In genomic region chr9:35108066-35108465, GRCm38 (mm10) we compare ENCODE assay signal across 16 mouse cellular contexts. TPM values are rescaled to one million over a fixed set of nuclear protein-coding genes. Genes with fewer than 3 reads are reported as not detected.
DNase-seq lines count a peak whose midpoint lies in the region; ATAC-seq and TF ChIP-seq lines count a peak whose summit lies in the region.
"Had no signal": no experiment of that assay in that cellular context is flagged by ENCODE, and none has a peak within 500 bp of the region (broad histone marks: within the 10 kb centered on the region; RNA-seq: fewer than 3 reads in every experiment).

No protein-coding gene starts in this region.

- no peak for ATAC-seq in embryonic facial prominence, embryonic 13.5 days (ENCODE audit: insufficient number of reproducible peaks, insufficient read depth, low FRiP score, low TSS enrichment, low read depth)
- ATAC-seq in inflammation-experienced regulatory T-cells, adult 6 months = no peak

- no peaks in the 10 kb centered on the region for H3K36me3 ChIP-seq in embryonic facial prominence, embryonic 13.5 days
- H3K36me3 ChIP-seq: embryonic facial prominence, embryonic 15.5 days; midbrain, embryonic 12.5 days; neural tube, embryonic 13.5 days; stomach, embryonic 15.5 days had no signal

- WGBS in embryonic facial prominence, embryonic 13.5 days = 75% methylated on average over 3 of the region's 3 CpGs

- DNase-seq in cerebellum, adult 9-10 months = peak; percentile 61
- DNase-seq in cerebellum, postnatal 14 days = no peak
- DNase-seq in layer of hippocampus, adult 2 months (ENCODE audit: low spot score in 2 of 2) = no peak
- no peak for DNase-seq in layer of hippocampus, postnatal 36 days
- peak; percentile 74 for DNase-seq in cerebellum, adult 9-11 months
- DNase-seq in urinary bladder, postnatal 25 days (ENCODE audit: low spot score) = no peak
- DNase-seq: adrenal gland, adult 8-10 months; B cell, adult 2 months; kidney, postnatal 14 days had no signal

- H3K4me1 ChIP-seq in embryonic facial prominence, embryonic 13.5 days = peaks cover 71% of the 10 kb centered on the region

- H3K4me2 ChIP-seq in embryonic facial prominence, embryonic 13.5 days = no peak overlapping the region
- H3K4me2 ChIP-seq: embryonic facial prominence, embryonic 15.5 days; heart, embryonic 11.5 days; midbrain, embryonic 12.5 days; neural tube, embryonic 13.5 days; stomach, embryonic 15.5 days had no signal

- TF ChIP-seq CTCF in layer of hippocampus, adult 2 months (conservative IDR thresholded peaks at IDR 0.05) = no peak

- peak overlapping the region; percentile 94 for H3K27ac ChIP-seq in layer of hippocampus, adult 2 months
- H3K27ac ChIP-seq in embryonic facial prominence, embryonic 13.5 days = 0 out of 2 replicates have a peak overlapping the region, but pooled peaks have one; percentile 92
- H3K27ac ChIP-seq: midbrain, embryonic 12.5 days; neural tube, embryonic 13.5 days had no signal

- no peaks in the 10 kb centered on the region for H3K9me3 ChIP-seq in embryonic facial prominence, embryonic 13.5 days
- H3K9me3 ChIP-seq: embryonic facial prominence, embryonic 15.5 days; midbrain, embryonic 12.5 days; neural tube, embryonic 13.5 days; stomach, embryonic 15.5 days had no signal

- H3K9ac ChIP-seq in embryonic facial prominence, embryonic 13.5 days = no peak overlapping the region
- H3K9ac ChIP-seq: embryonic facial prominence, embryonic 15.5 days; midbrain, embryonic 12.5 days; neural tube, embryonic 13.5 days; stomach, embryonic 15.5 days had no signal

- H3K27me3 ChIP-seq in embryonic facial prominence, embryonic 13.5 days = no peaks in the 10 kb centered on the region
- H3K27me3 ChIP-seq: embryonic facial prominence, embryonic 15.5 days; midbrain, embryonic 12.5 days; neural tube, embryonic 13.5 days; stomach, embryonic 15.5 days had no signal

- H3K4me3 ChIP-seq in layer of hippocampus, adult 2 months = no peak overlapping the region
- H3K4me3 ChIP-seq in embryonic facial prominence, embryonic 13.5 days = no peak overlapping the region
- H3K4me3 ChIP-seq: embryonic facial prominence, embryonic 15.5 days; midbrain, embryonic 12.5 days; neural tube, embryonic 13.5 days; stomach, embryonic 15.5 days had no signal

RNA-seq across cellular contexts. Expression of gene St3gal4, which starts 11.0 kb away (rescaled TPM):
- 10 to 100 TPM; 25.8 to 29.0 TPM for total RNA-seq in layer of hippocampus, adult 2 months (2021)
- total RNA-seq in layer of hippocampus, postnatal 36 days (2021) = 10 to 100 TPM; 25.0 to 25.7 TPM
- polyA plus RNA-seq in embryonic facial prominence, embryonic 13.5 days (2015; fragmentation: Nextera tagmentation; extraction: Ambion mirVana) = 42.0 and 48.2 TPM in 2 replicates
- polyA plus RNA-seq in inflammation-experienced regulatory T-cells, adult 6 months (2017; shearing (Covaris generic)) = 10 to 100 TPM; 11.2 to 29.1 (median 17.9) TPM

Comparison
In these comparisons a context has a peak if more than half of its experiments do, and no peak if none do; other contexts are left out.
1. DNase-seq: peak in cerebellum, adult 9-10 months (single experiment) and cerebellum, adult 9-11 months (single experiment); none in cerebellum, postnatal 14 days (0 of 2), layer of hippocampus, adult 2 months (0 of 2), layer of hippocampus, postnatal 36 days (0 of 2) and urinary bladder, postnatal 25 days (single experiment).